Mouse (Mus musculus) R1 (cell line): ENCODE data around the gene Klc1.

Experiments
- DNase-seq: peaks from one replicate; pipeline ENCODE4 v3.0.0-alpha.2; 2018; ENCODE audit warnings: low read depth, low spot score

Gene Klc1

DNA sequence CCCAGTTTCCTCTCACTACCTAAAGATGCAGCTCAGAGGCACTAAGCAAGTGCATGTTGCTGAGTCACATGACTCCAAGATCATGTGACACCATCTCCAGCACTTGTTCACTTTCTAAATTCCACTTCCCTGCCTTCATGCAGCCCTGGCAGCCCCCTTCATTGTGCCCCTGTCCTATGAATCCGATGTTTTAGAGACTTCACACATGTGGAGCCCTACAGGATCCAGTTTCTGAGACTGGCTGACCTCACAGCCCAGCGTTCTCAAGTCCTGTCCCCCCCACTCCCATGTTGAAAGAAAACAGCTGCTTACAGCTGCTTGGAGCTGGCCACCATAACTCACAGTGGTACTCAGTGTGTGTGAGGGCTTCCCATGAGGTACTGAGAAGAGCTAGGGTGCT, 15.2 kb upstream of the Klc1 start:
- peak; percentile 74 for DNase-seq

DNA sequence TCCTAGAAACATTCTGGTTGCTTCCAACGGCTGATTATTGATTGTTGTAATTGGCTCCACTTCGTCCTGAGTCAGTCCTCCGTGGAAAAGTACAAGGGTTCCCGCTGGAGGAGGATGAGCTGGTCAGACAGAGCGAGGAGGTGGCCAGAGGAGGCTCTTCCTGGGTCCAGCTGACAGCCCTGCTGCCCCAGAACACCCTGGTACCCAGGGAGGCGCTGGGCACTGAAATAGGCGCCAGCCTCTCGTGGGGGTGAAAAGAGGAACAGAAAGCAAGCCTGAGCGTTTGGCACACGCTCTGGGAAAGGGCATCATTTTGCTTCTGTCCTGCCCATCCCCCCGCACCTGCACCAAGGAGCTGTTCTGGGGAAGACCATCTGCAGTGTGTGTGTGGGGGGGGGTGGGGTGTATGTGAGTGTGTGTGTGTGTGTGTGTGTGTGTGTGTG, 14.6 kb upstream of the Klc1 start:
- DNase-seq: no peak

DNA sequence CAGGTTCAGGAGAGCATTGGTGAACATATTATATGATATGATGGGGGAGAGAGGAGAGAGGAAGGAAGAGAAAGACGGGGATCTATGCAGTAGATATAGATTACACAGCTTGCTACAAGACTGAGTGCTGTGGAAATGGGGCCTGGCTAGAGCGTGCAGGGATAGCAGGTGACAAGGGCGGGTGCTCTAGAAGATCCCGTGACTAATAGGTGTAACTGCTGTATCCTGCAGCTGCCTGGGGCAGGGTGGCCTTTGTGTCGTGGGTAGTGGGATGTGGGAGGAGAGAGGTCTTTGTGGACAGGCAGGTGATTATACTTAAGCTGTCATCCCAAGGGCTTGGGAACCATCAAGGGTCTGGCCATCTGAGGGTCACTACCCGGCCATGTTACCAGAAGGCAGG, 13.4 kb upstream of the Klc1 start:
- no peak for DNase-seq

DNA sequence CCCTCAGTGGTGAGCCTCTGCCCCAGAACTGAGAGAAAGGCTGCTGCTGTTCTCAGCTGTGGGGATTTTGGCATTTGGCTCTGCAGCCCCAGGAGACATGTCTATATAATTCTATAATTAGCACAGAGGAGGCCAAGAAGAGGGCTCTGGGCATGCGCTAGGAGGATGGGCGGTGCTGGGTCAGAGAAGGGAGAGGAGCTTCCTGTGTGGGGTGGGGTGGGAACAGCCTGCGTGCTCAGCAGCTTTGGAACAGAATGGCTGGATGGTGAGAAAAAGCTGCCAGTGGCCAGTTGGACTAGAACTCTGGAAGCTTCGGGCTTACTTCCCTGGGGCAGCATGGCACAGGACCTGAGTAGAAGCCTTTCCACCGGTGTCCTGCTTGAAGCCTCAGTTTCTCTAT, 12.6 kb upstream of the Klc1 start:
- peak; percentile 74 for DNase-seq

DNA sequence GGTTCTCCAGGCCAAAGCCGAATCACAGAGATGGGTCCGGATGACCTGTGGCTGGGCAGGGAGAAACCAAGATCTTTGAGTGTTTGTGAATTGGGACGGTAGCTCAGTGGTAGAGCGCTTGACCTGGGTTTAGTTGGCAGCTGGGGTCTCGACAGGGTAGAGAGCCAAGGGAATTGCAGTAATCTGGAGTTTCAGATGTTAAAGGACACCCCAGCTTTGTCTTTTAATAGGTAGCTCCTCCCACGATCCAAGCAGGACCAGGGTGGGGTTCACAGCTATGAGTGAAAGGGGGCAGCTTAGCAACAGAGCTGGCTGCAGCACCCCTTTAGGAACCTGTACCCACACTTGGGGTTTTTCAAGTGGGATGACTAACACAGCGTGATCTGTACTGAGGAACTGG, 11.2 kb upstream of the Klc1 start:
- no peak for DNase-seq

DNA sequence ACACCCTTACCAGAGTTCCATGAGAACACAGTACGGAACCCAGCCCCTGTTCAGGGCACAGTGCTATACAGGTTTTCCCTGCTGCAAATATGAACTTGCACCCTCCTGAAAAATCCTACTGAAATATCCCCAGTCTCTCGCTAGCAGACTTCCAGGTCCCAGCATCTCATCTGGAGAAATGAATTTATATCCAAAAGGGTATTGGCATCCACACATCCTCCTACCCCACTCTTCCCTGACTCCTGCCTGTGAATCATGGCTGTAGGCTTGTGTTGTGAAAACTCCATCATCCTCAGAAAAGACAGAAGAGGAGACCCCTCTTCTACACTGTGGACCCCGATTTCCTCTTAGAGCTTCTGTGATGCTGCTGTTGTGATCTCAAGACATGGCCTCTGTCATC, 7.9 kb upstream of the Klc1 start:
- no peak for DNase-seq

DNA sequence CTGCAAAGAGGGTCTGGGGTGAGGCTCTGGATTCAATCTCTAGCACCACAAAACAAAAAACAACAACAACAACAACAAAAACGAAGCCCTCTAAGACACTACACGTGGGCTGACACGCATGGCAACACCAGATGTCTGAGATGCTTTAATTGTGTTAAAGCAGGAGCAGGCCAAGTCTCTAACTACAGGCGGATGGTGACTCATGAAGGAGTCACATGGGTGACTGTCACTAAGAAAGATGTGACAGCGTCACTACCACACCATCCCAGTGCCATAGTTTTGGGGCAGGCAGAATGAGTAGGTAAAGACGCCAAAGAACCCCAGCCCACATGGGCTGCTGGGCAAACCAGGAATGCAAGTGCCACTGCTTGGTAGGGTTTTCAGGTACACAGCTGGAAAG, 6.2 kb upstream of the Klc1 start:
- no peak for DNase-seq

DNA sequence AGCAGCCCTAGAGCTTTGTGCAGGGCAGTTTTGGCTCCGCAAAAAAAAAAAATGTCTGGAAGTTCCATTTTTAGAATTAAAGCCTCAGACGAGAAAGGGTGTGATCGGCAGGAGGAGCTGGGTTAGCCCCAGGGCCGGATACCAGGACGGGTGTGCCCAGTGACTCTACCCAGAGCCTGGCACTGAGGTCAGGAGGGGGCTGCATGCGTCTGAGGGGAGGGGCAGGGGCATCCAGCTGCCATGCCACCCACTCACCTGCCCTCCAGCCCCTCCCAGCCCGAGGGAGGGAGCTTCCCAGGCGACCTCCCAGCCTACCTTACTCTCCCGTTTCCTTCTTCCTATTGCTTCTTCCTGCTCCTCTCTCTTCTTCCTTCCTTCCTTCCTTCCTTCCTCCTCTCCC, 5.3 kb upstream of the Klc1 start:
- DNase-seq: no peak

DNA sequence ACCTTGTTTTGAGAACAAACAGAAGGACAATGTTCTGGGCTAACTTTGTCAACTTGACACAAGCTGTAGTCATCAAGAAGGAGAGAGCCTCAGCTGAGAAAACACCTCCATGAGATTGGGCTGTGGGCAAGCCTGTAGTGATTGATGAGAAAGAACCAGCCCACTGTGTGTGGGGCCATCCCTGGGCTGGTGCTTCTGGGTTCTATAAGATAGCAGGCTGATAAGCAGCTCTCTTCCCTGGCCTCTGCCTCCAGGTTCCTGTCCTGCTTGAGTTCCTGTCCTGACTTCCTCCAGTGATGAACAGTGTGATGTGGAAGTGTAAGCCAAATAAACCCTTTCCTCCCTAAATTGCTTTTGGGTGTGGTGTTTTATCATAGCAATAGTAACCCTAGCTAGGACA, 3.9 kb upstream of the Klc1 start:
- DNase-seq: no peak

DNA sequence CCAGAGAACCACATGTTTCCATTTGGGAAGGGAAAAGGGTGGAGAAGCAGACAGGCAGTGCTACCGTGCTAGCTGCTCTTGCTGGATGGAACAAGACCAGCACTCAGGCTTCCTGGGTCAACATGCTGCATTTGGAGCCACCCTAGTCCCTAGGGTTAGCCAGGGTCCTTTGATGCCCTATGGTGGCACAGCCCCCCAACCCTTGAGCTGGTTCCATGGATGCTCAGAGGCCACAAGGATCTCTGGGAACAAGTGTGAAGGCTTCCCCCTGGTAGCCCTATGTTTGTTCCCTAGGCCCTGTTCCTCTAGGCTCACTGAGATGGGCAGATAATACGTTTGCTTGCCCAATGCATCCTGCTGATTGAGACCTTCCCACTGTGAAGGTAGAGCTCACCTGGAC, 3.4 kb upstream of the Klc1 start:
- no peak for DNase-seq

DNA sequence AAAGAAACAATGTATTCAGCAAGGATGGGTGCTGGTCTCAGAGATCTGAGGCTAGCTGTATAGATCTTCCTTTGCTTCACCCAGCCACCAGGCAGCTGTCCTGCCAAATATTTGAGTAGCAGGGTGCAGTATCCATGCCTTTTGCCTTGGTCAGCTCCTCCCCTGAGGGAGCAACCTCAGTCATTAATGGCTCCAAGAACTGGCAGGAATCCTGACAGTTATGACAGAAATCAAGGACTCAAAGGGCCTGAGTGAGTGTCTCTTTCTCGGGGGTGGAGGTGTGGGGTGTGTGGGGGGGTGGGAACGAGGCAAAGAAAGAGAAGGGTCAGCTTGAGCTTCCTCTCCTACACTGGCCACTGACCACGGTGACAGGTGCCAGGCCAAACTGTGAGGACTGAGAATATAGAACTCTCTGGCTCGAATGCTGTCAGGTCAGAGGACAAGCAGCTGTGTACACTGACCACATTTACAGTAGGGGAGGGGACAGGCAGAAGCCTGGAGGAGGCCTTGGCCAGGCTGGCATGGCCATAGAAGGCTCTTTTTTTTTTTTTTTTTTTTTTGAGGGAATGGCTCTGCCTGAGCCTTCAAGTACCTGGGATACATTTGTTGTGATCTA, 2.5 kb upstream of the Klc1 start:
- DNase-seq: no peak

DNA sequence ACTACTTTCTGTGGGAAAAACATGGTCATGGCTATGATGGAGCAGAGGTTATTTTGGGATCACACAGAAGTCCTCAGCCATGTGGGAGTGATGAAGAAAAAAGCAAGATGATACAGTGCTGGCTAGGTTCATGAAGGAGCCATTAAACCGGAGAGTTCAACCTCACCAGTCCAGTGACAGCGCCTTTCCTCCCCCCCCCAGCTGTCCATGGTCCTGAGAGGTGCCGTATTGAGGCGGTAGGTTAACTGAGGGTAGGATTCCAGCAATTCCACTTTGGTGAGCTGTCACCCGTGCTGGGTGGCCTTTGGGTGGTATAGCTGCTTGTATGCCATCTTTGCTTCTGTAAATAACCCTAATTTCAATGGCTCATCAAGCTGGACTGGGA, 2.0 kb upstream of the Klc1 start:
- DNase-seq: peak; percentile 54

DNA sequence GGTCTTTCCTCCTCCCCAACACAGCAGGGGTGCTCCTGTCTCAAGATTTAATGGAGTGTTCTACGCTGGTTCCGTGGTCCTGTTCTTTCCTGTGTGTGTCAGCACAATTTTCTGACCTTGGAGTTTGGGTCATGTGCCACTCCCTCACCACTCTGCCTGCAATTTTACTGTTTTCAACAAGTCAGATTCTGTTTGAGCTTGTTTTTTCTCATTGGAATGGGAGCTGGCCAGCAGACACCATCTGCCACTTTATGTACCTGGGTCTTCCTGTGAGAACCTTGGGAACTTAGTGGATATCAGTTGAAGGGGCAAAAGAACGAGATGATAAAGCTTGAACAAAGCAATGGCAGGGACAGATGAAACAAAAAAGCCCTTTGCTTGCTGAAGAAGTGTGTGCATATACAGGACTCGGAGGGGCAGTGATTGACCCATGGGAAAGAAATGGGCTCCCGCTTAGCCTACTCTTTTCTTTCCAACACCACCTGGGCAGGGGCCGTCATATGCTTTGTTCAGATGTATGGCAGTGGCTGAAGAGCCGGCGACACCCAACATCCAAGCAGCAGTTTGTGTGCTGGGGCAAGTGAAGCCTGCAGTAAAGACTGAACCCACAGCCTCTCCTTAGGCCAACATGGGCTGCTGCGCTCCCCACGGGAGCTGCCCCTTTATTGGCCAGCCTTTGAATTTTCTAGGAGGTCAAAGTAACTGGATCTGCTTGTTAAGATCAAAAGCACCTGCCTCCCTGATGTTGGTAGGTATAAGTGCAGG, 906 bp upstream of the Klc1 start:
- no peak for DNase-seq

DNA sequence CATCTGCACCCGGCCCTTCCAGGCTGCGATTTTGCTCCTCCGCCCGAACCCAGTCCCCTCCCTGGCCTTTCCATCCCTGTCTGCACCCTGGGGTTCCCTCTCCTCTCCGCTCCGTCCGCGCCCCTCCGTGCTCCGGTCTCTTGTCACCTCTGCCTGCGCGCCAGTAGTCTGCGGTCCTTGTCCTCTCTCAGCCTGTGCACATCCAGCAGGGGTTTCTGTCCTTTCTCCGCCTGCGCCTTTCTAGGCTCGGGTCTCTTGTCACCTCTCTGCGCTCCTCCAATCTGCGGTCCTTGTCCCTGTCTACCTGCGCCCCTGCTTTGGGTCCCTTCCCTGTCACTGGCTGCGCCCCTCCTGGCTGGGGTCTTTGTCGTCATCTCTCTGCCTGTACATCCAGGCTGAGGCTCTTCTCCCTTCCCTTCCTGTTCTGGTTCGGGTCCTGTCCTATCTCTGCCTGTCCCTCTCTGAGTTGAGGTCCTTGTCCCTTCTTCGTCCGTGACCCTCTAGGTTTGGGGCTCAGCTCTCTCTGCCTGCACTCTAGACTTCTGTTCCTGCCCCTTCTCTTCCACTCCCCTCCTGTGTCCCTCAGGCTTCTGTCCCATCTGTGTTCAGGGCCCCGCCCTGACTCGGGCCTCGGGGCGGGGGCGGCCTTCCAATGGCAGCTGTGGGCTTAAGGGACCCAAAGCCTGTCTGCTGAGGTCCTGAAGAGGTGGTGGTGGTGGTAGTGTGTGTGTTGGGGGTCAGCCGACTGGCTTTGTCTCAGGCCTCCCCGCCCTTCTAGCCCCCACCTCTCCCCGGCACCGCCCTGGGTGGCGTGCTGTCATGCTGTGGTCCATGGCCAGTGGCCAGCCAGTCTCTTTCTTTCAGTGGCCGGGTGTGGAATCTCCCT, 770 bp downstream of the Klc1 start:
- peak; percentile 52 for DNase-seq

DNA sequence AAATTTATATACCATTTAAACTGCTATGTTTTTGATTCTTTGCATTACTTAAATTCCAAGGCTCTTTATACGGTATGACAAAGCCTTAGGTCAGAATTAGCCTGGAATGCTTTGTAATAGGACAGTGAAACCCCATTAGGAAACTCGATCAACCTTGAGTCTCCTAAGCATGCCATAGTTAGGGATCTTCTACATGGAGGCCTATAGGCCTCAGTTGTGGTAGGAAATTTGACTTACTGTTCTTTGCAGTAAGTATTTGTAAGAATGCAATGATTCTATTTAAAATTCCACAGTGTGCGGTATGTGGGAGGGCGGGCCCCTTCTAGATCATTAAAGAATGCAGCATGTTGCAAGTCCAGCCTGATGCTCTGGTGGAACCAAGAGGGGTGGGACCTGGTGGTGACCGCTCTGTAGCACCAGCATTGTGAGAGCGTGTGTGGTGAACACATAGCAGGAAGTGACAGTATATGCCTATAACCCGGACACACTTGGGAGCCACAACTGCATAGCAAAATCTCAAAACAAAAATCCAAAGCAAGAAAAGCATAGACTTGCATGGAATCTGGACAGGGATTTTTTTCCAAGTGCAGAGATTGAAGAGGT, 1.8 kb downstream of the Klc1 start:
- no peak for DNase-seq

DNA sequence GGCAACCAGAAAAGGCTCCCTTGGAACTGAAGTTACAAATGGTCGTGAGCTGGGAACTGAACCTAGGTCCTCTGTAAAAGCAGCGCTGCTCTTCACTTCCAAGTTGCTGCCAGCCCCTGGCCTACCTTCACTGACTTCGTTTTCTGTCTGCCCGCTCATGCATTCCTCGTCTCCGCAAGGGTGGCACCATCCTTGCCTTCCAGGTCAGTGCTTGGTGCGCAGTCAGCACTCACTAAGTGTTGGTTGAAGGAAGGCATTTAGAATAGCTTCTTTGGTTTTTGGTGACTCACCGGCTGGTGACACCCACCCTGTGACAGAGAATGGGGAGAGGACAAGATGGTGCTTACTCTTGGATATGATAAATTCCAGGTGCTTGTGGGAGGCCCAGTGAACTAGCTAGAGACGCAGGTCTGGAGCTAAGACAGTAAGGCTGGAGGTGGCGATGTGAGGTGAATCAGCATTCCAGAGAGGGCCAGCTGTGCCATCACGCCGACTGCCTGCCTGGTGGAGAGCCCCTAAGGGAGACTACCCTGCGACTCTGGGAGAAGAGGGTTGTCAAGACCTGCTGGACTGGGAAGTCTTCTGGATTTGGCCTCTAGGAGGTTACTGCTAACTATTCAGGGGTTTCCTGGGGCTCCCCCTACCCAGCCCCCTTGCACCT, 4.1 kb downstream of the Klc1 start:
- DNase-seq: no peak

DNA sequence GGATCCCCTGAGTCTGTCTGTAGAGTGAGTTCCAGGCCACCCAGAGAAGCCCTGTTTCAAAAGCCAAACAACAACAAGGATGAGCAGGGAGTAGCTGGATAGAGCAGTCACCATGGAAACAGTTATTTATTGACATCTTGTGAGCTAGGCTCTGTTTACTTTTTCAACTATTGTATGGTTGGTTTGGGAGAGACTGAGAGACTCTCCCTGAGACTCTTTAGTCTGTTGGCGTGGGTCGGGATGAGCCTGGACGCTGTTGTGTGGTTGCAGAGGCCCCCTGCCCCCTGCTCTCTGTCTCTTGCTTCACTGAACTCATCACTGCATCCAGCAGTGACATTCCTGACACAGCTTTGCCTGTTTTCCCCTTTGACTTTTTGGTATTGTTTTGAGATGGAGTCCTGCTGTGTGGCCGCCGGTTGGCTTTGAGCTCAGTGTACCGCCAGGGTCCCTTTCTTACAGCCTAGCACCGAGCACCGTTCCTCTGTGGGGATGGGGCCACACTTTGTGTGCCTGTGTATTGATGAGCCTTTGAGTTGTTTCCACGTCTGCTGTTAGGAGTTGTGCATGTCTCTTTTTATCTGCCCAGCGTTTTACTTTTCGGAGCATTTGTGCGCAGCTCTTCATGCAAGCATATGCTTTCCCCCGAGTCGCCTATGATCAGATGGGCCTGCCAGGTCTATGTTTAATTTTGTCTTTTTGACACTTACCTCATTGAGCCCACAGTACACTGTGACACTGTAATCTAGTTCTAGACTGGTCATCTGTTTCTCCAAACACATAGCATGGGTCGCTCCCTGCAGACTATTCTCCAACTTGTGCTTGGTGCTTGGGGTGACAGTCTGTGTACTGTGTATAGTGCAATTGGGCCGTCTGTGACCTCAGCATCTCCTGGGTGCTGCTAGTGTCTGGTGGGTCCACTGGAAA, 7.9 kb downstream of the Klc1 start:
- DNase-seq: peak; percentile 88

DNA sequence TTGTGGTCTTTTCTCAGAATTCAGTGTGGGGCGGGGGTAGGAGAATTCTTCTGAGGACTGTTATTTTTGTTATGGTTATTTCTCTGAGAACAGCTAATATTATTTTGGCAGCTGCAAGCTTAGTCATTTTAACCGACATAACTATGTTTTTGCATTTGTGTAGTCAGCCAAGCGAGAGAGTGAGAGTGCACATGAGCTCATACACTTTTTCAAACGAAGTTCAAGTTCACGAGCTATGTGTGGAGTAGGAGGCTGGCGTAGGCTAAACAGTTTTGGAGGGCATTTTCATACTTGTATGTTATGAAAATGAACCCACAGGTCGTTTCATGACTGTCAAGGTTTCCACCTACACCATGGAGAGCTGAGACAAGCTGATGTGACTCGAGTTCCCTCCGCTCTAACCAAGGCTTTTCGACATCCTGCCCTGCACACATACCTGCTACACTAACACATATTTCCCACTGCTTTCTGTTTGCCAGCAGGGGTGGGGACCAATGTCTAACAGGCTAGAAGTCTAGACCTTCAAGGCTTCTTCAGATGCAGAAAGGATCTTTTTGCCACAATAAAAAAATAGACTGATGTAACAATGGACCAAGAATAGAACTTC, 9.8 kb downstream of the Klc1 start:
- DNase-seq: no peak

DNA sequence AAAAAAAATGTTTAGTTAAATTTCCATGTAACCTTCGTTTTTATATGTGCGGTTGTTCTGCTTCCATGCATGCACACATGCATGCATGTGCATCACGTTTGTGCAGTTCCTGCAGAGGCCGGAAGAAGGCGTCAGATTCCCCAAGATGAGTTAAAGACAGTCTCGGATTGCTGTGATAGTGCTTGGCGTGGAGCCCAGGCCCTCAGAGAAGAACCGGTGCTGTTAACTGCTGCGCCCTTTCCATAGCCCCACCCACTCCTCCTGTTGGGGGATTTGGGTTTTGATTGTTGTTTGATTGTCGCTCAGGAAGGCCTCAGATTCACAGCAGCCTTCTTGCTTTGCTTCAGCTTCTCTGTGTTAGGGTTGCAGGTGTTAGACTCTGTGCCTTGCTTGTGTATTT, 10.7 kb downstream of the Klc1 start:
- DNase-seq: peak; percentile 92
